Mouse (Mus musculus): Measurements from ENCODE around the gene Zfp811.

Zfp811 gene

DNA sequence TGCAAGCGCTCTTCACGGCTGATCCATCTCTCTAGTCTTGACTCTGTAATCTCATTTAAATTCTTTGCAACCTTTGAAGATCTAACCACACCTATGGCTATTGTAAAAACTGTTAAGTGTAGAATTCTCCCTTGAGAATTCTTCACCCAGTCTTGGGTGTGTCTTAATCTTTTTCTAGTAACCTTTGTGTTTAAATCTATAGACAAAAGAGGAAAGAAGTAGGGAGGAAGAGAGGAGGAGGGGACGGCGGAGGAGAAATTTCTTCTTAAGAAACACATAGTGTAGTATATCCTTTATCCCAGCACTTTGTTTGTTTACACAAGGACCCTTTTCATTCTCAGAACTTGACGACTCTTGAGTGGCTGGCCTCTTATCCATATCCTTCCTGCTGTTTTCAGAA lies 52.4 kb downstream of the Zfp811 start:
- DNase-seq (ENCODE audit: low spot score in 2 of 2): no peak

DNA sequence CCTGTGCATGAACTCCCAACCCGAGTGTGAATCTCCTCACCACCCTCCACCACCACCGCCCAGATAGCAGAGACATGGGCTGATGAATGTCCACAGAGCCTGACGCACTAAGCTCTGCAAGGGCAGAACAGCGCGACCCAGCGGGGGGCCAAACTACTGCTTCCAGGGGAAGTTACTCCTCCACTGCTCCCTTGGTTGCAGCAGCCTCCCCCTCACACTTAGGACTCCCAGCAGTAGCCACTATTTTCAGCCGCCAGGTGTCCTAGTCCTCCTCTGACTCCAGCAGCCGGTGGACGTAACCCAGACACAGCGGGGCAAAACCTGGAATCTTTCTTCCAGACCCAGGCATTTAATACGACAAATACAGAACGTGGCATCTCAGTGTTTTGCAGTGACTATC lies 56.1 kb downstream of the Zfp811 start:
- DNase-seq (ENCODE audit: low spot score in 2 of 2): peak in 1 of 2 experiments; percentile 7

DNA sequence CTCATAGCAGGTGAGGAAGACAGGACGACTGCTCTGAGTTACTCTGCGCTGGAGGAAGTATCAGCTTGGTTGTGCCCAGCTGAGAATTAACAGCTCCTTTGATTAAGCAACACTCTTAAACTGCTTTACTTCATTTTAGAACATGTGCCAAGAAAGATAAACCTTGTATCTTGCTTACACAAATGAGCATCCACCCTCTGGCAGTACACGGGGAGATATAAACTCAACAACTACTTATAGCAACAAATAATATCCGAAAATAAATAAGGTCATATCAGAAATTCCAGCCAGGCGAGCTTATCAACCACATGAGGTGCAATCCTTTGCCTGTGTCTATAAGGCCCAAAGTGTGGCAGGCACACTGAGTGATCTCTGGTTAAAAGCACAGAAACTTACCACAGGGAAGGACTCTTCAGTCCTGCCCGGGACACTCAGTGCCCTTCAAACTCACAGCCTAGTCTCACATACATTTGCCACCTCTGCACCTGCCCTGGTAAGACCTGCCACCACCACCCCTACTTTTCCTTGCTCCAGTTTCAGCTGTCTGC lies 56.8 kb downstream of the Zfp811 start:
- no peak for DNase-seq (ENCODE audit: low spot score in 2 of 2)

DNA sequence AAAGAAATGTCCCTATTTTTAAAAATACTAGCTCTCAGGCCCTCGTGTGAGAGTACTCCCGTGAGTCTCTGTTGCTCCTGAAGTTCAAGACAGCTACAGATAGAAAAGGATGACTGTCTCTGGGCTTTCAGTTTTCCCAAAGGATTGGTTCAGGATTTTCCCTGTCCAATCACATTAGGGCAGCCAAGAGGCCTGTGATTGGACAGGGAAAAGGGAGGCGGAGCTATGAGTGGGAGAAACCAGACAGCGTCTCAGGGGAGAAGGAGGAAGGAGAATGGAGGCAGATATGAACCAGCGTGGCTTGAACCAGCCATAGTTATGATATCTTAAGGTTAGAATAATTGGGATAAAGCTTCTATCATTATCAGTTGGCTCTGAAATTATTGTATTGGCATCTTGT lies 59.1 kb downstream of the Zfp811 start:
- DNase-seq (ENCODE audit: low spot score in 2 of 2): no peak

Data from frontal cortex, postnatal 10 days (tissue).